ENCODE assay signal across 9 mouse cellular contexts in genomic region chr16:18396201-18396600, GRCm38 (mm10). TPM values are rescaled to one million over a fixed set of nuclear protein-coding genes. Genes with fewer than 3 reads are reported as not detected.
DNase-seq lines count a peak whose midpoint lies in the region; ATAC-seq and TF ChIP-seq lines count a peak whose summit lies in the region.
"Had no signal": no experiment of that assay in that cellular context is flagged by ENCODE, and none has a peak within 500 bp of the region (broad histone marks: within the 10 kb centered on the region; RNA-seq: fewer than 3 reads in every experiment).

No protein-coding gene starts in this region.

- intact Hi-C loops in heart, adult 2 months (cut with DNase I) = no loop called here
- intact Hi-C loops in heart, postnatal 36 days (cut with DNase I) = no loop called here

- no peak overlapping the region for H3K9ac ChIP-seq in heart, adult 2 months (ENCODE audit: low read depth, low read length)
- H3K9ac ChIP-seq in kidney, embryonic 14.5 days (ENCODE audit: low read depth, low read length) = no peak overlapping the region
- 0 out of 2 replicates have a peak overlapping the region, but pooled peaks have one; percentile 21 for H3K9ac ChIP-seq in midbrain, embryonic 14.5 days (replicated peaks; ENCODE audit: low read length)
- H3K9ac ChIP-seq: liver, embryonic 15.5 days had no signal

- no peak for TF ChIP-seq EP300 in heart, adult 2 months (IDR thresholded peaks at IDR 0.05; ENCODE audit: insufficient read depth, low read depth, low read length)

- H3K27me3 ChIP-seq in heart, adult 2 months (ENCODE audit: control insufficient read depth, insufficient read depth, low read length) = no peaks in the 10 kb centered on the region
- H3K27me3 ChIP-seq in kidney, embryonic 14.5 days (ENCODE audit: control insufficient read depth, insufficient read depth, low read length) = no peaks in the 10 kb centered on the region
- H3K27me3 ChIP-seq in midbrain, embryonic 14.5 days (ENCODE audit: control insufficient read depth, insufficient read depth, low read length) = no peaks in the 10 kb centered on the region
- H3K27me3 ChIP-seq: liver, embryonic 15.5 days had no signal

- H3K4me2 ChIP-seq in kidney, embryonic 14.5 days (replicated peaks; ENCODE audit: low read depth, low read length) = no peak overlapping the region
- peak overlapping the region; percentile 89 for H3K4me2 ChIP-seq in midbrain, embryonic 14.5 days (ENCODE audit: low read length)
- H3K4me2 ChIP-seq: liver, embryonic 15.5 days had no signal

- no peak overlapping the region for H3K4me3 ChIP-seq in heart, adult 2 months
- H3K4me3 ChIP-seq in kidney, embryonic 14.5 days (ENCODE audit: low read length) = no peak overlapping the region
- H3K4me3 ChIP-seq in midbrain, embryonic 14.5 days (replicated peaks; ENCODE audit: low read depth, low read length) = no peak overlapping the region
- H3K4me3 ChIP-seq: liver, embryonic 15.5 days had no signal

- H3K4me1 ChIP-seq in heart, adult 2 months (ENCODE audit: control insufficient read depth, insufficient read depth, low read length) = peaks cover 13% of the 10 kb centered on the region
- H3K4me1 ChIP-seq in kidney, embryonic 14.5 days (ENCODE audit: control insufficient read depth, insufficient read depth, low read length) = peaks cover 35% of the 10 kb centered on the region
- peaks cover 63% of the 10 kb centered on the region for H3K4me1 ChIP-seq in midbrain, embryonic 14.5 days (ENCODE audit: control insufficient read depth, insufficient read depth, low read length)

- H3K27ac ChIP-seq in heart, adult 2 months = peak overlapping the region; percentile 70
- peak overlapping the region; percentile 10 for H3K27ac ChIP-seq in kidney, embryonic 14.5 days (ENCODE audit: low read depth, low read length)
- H3K27ac ChIP-seq in midbrain, embryonic 14.5 days (replicated peaks; ENCODE audit: low read depth, low read length) = peak overlapping the region; percentile 79
- H3K27ac ChIP-seq: liver, embryonic 15.5 days had no signal

- WGBS in heart, adult 2 months = 48% methylated on average over 2 of the region's 2 CpGs
- WGBS in kidney, embryonic 14.5 days = 74% methylated on average over 2 of the region's 2 CpGs
- 32% methylated on average over 2 of the region's 2 CpGs for WGBS in midbrain, embryonic 14.5 days

- DNase-seq in heart, adult 2 months = peak in 1 of 2 experiments; percentile 41
- no peak for DNase-seq in heart, postnatal 36 days
- DNase-seq in cerebellum, adult 11 months = peak; percentile 79
- peak; percentile 84 for DNase-seq in gastrocnemius, adult 18-20 months (ENCODE audit: low spot score)
- DNase-seq in midbrain, embryonic 14.5 days = peak; percentile 49
- no peak for DNase-seq in retina, embryonic 14.5 days (ENCODE audit: low spot score)
- DNase-seq in ovary, postnatal 10 days (ENCODE audit: low spot score) = no peak

- no peak for TF ChIP-seq CTCF in heart, adult 2 months (IDR thresholded peaks at IDR 0.05)

- TF ChIP-seq POLR2A in heart, adult 2 months (IDR thresholded peaks at IDR 0.05; ENCODE audit: insufficient read depth, low read depth, low read length) = no peak

- no peaks in the 10 kb centered on the region for H3K79me2 ChIP-seq in heart, adult 2 months (replicated peaks; ENCODE audit: control insufficient read depth, insufficient read depth, low read length)

- no peaks in the 10 kb centered on the region for H3K36me3 ChIP-seq in heart, adult 2 months (ENCODE audit: control insufficient read depth, insufficient read depth, low read length)
- H3K36me3 ChIP-seq in kidney, embryonic 14.5 days (ENCODE audit: control insufficient read depth, insufficient read depth, low read length) = peaks cover 38% of the 10 kb centered on the region
- H3K36me3 ChIP-seq in midbrain, embryonic 14.5 days (ENCODE audit: control insufficient read depth, insufficient read depth, low read length) = peaks cover 45% of the 10 kb centered on the region

- no peak for ATAC-seq in kidney, embryonic 14.5 days (ENCODE audit: low FRiP score, low TSS enrichment)
- ATAC-seq in midbrain, embryonic 14.5 days (ENCODE audit: low FRiP score, low TSS enrichment) = no peak

- H3K9me3 ChIP-seq in kidney, embryonic 14.5 days (ENCODE audit: control insufficient read depth, low read length) = no peaks in the 10 kb centered on the region
- no peaks in the 10 kb centered on the region for H3K9me3 ChIP-seq in midbrain, embryonic 14.5 days (ENCODE audit: control insufficient read depth, low read length)
- H3K9me3 ChIP-seq: liver, embryonic 15.5 days had no signal

RNA-seq across cellular contexts. Expression of gene Txnrd2, which starts 30.0 kb away (rescaled TPM):
- 10 to 100 TPM; 37.6 to 39.7 TPM for total RNA-seq in heart, adult 2 months (2021)
- 35.1 and 36.1 TPM in 2 replicates for polyA plus RNA-seq in heart, adult 2 months (2012; rRNA removed)
- 10 to 100 TPM; 41.0 to 42.8 TPM for total RNA-seq in heart, postnatal 36 days (2021)
- total RNA-seq in gastrocnemius, adult 18-20 months (2021) = 10 to 100 TPM; 19.8 to 20.8 TPM
- polyA plus RNA-seq in kidney, embryonic 14.5 days (2014; fragmentation: Nextera tagmentation; extraction: Ambion mirVana) = 21.9 and 23.6 TPM in 2 replicates
- polyA plus RNA-seq in midbrain, embryonic 14.5 days (2014; fragmentation: Nextera tagmentation; extraction: Ambion mirVana) = 24.9 and 28.7 TPM in 2 replicates

RNA-seq across cellular contexts. Expression of gene Comt, which starts 30.5 kb away (rescaled TPM):
- 100 to 1,000 TPM; 139 to 150 TPM for total RNA-seq in heart, adult 2 months (2021)
- polyA plus RNA-seq in heart, adult 2 months (2012; rRNA removed) = 208 and 236 TPM in 2 replicates
- 100 to 1,000 TPM; 130 to 150 TPM for total RNA-seq in heart, postnatal 36 days (2021)
- total RNA-seq in gastrocnemius, adult 18-20 months (2021) = 10 to 100 TPM; 37.3 to 41.0 TPM
- 78.7 and 89.0 TPM in 2 replicates for polyA plus RNA-seq in kidney, embryonic 14.5 days (2014; fragmentation: Nextera tagmentation; extraction: Ambion mirVana)
- 79.9 and 81.3 TPM in 2 replicates for polyA plus RNA-seq in midbrain, embryonic 14.5 days (2014; fragmentation: Nextera tagmentation; extraction: Ambion mirVana)

RNA-seq across cellular contexts. Expression of gene Arvcf, which starts 48.2 kb away (rescaled TPM):
- 10 to 100 TPM; 14.4 to 16.4 TPM for total RNA-seq in heart, adult 2 months (2021)
- 13.9 and 17.0 TPM in 2 replicates for polyA plus RNA-seq in heart, adult 2 months (2012; rRNA removed)
- total RNA-seq in heart, postnatal 36 days (2021) = 10 to 100 TPM; 21.1 to 25.6 TPM
- 1 to 10 TPM; 7.7 to 8.4 TPM for total RNA-seq in gastrocnemius, adult 18-20 months (2021)
- 16.3 and 27.0 TPM in 2 replicates for polyA plus RNA-seq in kidney, embryonic 14.5 days (2014; fragmentation: Nextera tagmentation; extraction: Ambion mirVana)
- 70.2 and 70.4 TPM in 2 replicates for polyA plus RNA-seq in midbrain, embryonic 14.5 days (2014; fragmentation: Nextera tagmentation; extraction: Ambion mirVana)

RNA-seq across cellular contexts. Expression of gene Tango2, which starts 48.3 kb away (rescaled TPM):
- 100 to 1,000 TPM; 173 to 181 TPM for total RNA-seq in heart, adult 2 months (2021)
- 283 and 382 TPM in 2 replicates for polyA plus RNA-seq in heart, adult 2 months (2012; rRNA removed)
- 100 to 1,000 TPM; 152 to 177 TPM for total RNA-seq in heart, postnatal 36 days (2021)
- total RNA-seq in gastrocnemius, adult 18-20 months (2021) = 10 to 100 TPM; 42.5 to 54.5 TPM
- polyA plus RNA-seq in kidney, embryonic 14.5 days (2014; fragmentation: Nextera tagmentation; extraction: Ambion mirVana) = 19.8 and 20.0 TPM in 2 replicates
- 70.0 TPM in 2 replicates for polyA plus RNA-seq in midbrain, embryonic 14.5 days (2014; fragmentation: Nextera tagmentation; extraction: Ambion mirVana)

Comparison
In these comparisons a context has a peak if more than half of its experiments do, and no peak if none do; other contexts are left out.
1. DNase-seq: peak in cerebellum, adult 11 months (single experiment), gastrocnemius, adult 18-20 months (single experiment) and midbrain, embryonic 14.5 days (single experiment); none in heart, postnatal 36 days (0 of 2), retina, embryonic 14.5 days (single experiment) and ovary, postnatal 10 days (single experiment).
2. H3K27ac ChIP-seq: peak in every context shown above with its lines; median percentile 79 in midbrain, embryonic 14.5 days; 70 in heart, adult 2 months; 10 in kidney, embryonic 14.5 days.